Comparison of ENCODE assay signal across 10 mouse cellular contexts in genomic region chr9:70331727-70332335, GRCm38 (mm10).
DNase-seq lines count a peak whose midpoint lies in the region; ATAC-seq and TF ChIP-seq lines count a peak whose summit lies in the region.
"Had no signal": no experiment of that assay in that cellular context is flagged by ENCODE, and none has a peak within 500 bp of the region (broad histone marks: within the 10 kb centered on the region; RNA-seq: fewer than 3 reads in every experiment).

No protein-coding gene starts in this region.

- TF ChIP-seq CTCF in lung, embryonic 14.5 days (IDR thresholded peaks at IDR 0.05; ENCODE audit: low read depth) = no peak

- no peak overlapping the region for H3K27ac ChIP-seq in liver, embryonic 12.5 days
- H3K27ac ChIP-seq in kidney, embryonic 15.5 days = 0 out of 2 replicates have a peak overlapping the region, but pooled peaks have one; percentile 22
- no peak overlapping the region for H3K27ac ChIP-seq in lung, embryonic 14.5 days (ENCODE audit: low read depth)
- peak overlapping the region; percentile 29 for H3K27ac ChIP-seq in stomach, embryonic 16.5 days (ENCODE audit: low read length)
- H3K27ac ChIP-seq: hindbrain, postnatal 0 days; midbrain, embryonic 10.5 days had no signal

- H3K4me2 ChIP-seq in liver, embryonic 12.5 days = no peak overlapping the region
- H3K4me2 ChIP-seq in kidney, embryonic 15.5 days = no peak overlapping the region
- H3K4me2 ChIP-seq in lung, embryonic 14.5 days = no peak overlapping the region
- H3K4me2 ChIP-seq in stomach, embryonic 16.5 days (ENCODE audit: low read depth, low read length) = no peak overlapping the region

- H3K4me1 ChIP-seq in liver, embryonic 12.5 days = no peaks in the 10 kb centered on the region
- H3K4me1 ChIP-seq in kidney, embryonic 15.5 days = peaks cover 7% of the 10 kb centered on the region
- H3K4me1 ChIP-seq in lung, embryonic 14.5 days (ENCODE audit: insufficient read depth) = no peaks in the 10 kb centered on the region
- peaks cover 4% of the 10 kb centered on the region; the same call in 1 of the 2 replicates for H3K4me1 ChIP-seq in stomach, embryonic 16.5 days (ENCODE audit: control insufficient read depth, insufficient read depth, low read length)
- H3K4me1 ChIP-seq: midbrain, embryonic 10.5 days had no signal

- no peaks in the 10 kb centered on the region for H3K27me3 ChIP-seq in liver, embryonic 12.5 days (replicated peaks)
- no peaks in the 10 kb centered on the region for H3K27me3 ChIP-seq in kidney, embryonic 15.5 days
- no peaks in the 10 kb centered on the region for H3K27me3 ChIP-seq in lung, embryonic 14.5 days (ENCODE audit: insufficient read depth, low read length)
- no peaks in the 10 kb centered on the region for H3K27me3 ChIP-seq in stomach, embryonic 16.5 days (ENCODE audit: control insufficient read depth, insufficient read depth, low read length)

- H3K36me3 ChIP-seq in liver, embryonic 12.5 days = no peaks in the 10 kb centered on the region
- H3K36me3 ChIP-seq in kidney, embryonic 15.5 days = peaks cover 29% of the 10 kb centered on the region; the same call in 1 of the 2 replicates
- H3K36me3 ChIP-seq in lung, embryonic 14.5 days (ENCODE audit: insufficient read depth) = peaks cover 15% of the 10 kb centered on the region; the same call in 1 of the 2 replicates
- peaks cover 7% of the 10 kb centered on the region for H3K36me3 ChIP-seq in stomach, embryonic 16.5 days (ENCODE audit: control insufficient read depth, insufficient read depth, low read length)

- WGBS in liver, embryonic 12.5 days (ENCODE audit: insufficient replicate concordance) = 62% methylated on average over 11 of the region's 11 CpGs
- 31% methylated on average over 11 of the region's 11 CpGs for WGBS in kidney, embryonic 15.5 days
- 54% methylated on average over 11 of the region's 11 CpGs for WGBS in lung, embryonic 14.5 days
- 61% methylated on average over 11 of the region's 11 CpGs for WGBS in stomach, embryonic 16.5 days

- ATAC-seq in liver, embryonic 12.5 days = no peak
- ATAC-seq in kidney, embryonic 15.5 days (replicated peaks; ENCODE audit: low FRiP score) = peak; percentile 79; the same call in 1 of the 2 replicates
- ATAC-seq in lung, embryonic 14.5 days (ENCODE audit: insufficient read depth) = peak; percentile 79
- no peak for ATAC-seq in stomach, embryonic 16.5 days (ENCODE audit: insufficient read depth, low FRiP score)
- ATAC-seq in monocyte, adult 5-6 weeks (replicated peaks; ENCODE audit: insufficient number of reproducible peaks, low FRiP score, low TSS enrichment, poor library complexity, severe bottlenecking) = no peak
- ATAC-seq: hindbrain, postnatal 0 days had no signal

- DNase-seq in liver = peak; percentile 8
- peak; percentile 76 for DNase-seq in lung, embryonic 14.5 days
- no peak for DNase-seq in layer of hippocampus, adult 8-10 months (ENCODE audit: low spot score in 2 of 2)
- DNase-seq: cerebellum, adult 9-11 months had no signal

- no peak overlapping the region for H3K9ac ChIP-seq in liver, embryonic 12.5 days
- H3K9ac ChIP-seq in kidney, embryonic 15.5 days = no peak overlapping the region
- H3K9ac ChIP-seq in lung, embryonic 14.5 days = no peak overlapping the region
- H3K9ac ChIP-seq in stomach, embryonic 16.5 days (ENCODE audit: low read length) = no peak overlapping the region

- H3K9me3 ChIP-seq in liver, embryonic 12.5 days (replicated peaks) = no peaks in the 10 kb centered on the region
- no peaks in the 10 kb centered on the region for H3K9me3 ChIP-seq in kidney, embryonic 15.5 days (replicated peaks)
- H3K9me3 ChIP-seq in lung, embryonic 14.5 days (ENCODE audit: low read depth, low read length) = no peaks in the 10 kb centered on the region
- no peaks in the 10 kb centered on the region for H3K9me3 ChIP-seq in stomach, embryonic 16.5 days (replicated peaks; ENCODE audit: control insufficient read depth, low read length)
- H3K9me3 ChIP-seq: midbrain, embryonic 10.5 days had no signal

- H3K4me3 ChIP-seq in liver, embryonic 12.5 days = no peak overlapping the region
- H3K4me3 ChIP-seq in kidney, embryonic 15.5 days (replicated peaks) = no peak overlapping the region
- no peak overlapping the region for H3K4me3 ChIP-seq in lung, embryonic 14.5 days (ENCODE audit: low read depth, low read length)
- no peak overlapping the region for H3K4me3 ChIP-seq in stomach, embryonic 16.5 days (replicated peaks; ENCODE audit: low read length)
- H3K4me3 ChIP-seq: midbrain, embryonic 10.5 days had no signal

Comparison
In these comparisons a context has a peak if more than half of its experiments do, and no peak if none do; other contexts are left out.
1. DNase-seq: peak in liver (single experiment) and lung, embryonic 14.5 days (single experiment); none in layer of hippocampus, adult 8-10 months (0 of 2).
2. ATAC-seq: peak in kidney, embryonic 15.5 days (single experiment) and lung, embryonic 14.5 days (single experiment); none in liver, embryonic 12.5 days (single experiment), stomach, embryonic 16.5 days (single experiment) and monocyte, adult 5-6 weeks (single experiment).
3. H3K27ac ChIP-seq: peak in kidney, embryonic 15.5 days (single experiment) and stomach, embryonic 16.5 days (single experiment); none in liver, embryonic 12.5 days (single experiment) and lung, embryonic 14.5 days (single experiment).